Mouse (Mus musculus) heart, adult 2 months (tissue): ENCODE results near the gene Cblc. TPM values are rescaled to one million over a fixed set of nuclear protein-coding genes. Genes with fewer than 3 reads are reported as not detected.

Experiments used
- DNase-seq, 2 experiments: peaks; one replicate each; pipeline ENCODE4 v3.0.0; 2021
- H3K27ac ChIP-seq: fragments of 200-600 bp; 2 replicates; pipeline ENCODE4 v1.8.1; 2022
- H3K27me3 ChIP-seq: fragments of 200-500 bp; 2 replicates; pipeline ENCODE4 v1.6.1; 2012; ENCODE audit warnings: mild to moderate bottlenecking, low read length, inconsistent platforms, mixed read lengths; ENCODE audit not compliant: control insufficient read depth, insufficient read depth
- H3K36me3 ChIP-seq: fragments of 200-500 bp; 2 replicates; pipeline ENCODE4 v1.6.1; 2012; ENCODE audit warnings: low read length, inconsistent platforms; ENCODE audit not compliant: control insufficient read depth, insufficient read depth
- H3K4me1 ChIP-seq: fragments of 200-500 bp; 2 replicates; pipeline ENCODE4 v1.6.1; 2011; ENCODE audit warnings: low read length; ENCODE audit not compliant: control insufficient read depth, insufficient read depth
- H3K4me3 ChIP-seq: fragments of 200-600 bp; 2 replicates; pipeline ENCODE4 v1.8.1; 2022
- H3K79me2 ChIP-seq: fragments of 200-500 bp; replicated peaks from 2 replicates; pipeline ENCODE4 v1.6.1; 2012; ENCODE audit warnings: mild to moderate bottlenecking, inconsistent platforms, low read length, moderate library complexity, mixed read lengths; ENCODE audit not compliant: control insufficient read depth, insufficient read depth
- H3K9ac ChIP-seq: fragments of 200-500 bp; 2 replicates; pipeline ENCODE4 v1.6.1; 2012; ENCODE audit warnings: low read depth, mild to moderate bottlenecking, control low read depth, inconsistent platforms, low read length, mixed read lengths
- CTCF ChIP-seq: fragments of 200-600 bp; IDR thresholded peaks from 2 replicates; pipeline ENCODE4 v1.8.1; 2022; ENCODE audit warnings: antibody characterized with exemption, mild to moderate bottlenecking, moderate library complexity
- EP300 ChIP-seq: fragments of 200-500 bp; IDR thresholded peaks from 2 replicates; pipeline ENCODE4 v1.6.1; 2011; ENCODE audit warnings: low read depth, low read length, control low read depth; ENCODE audit not compliant: insufficient read depth
- POLR2A ChIP-seq: fragments of 200-500 bp; IDR thresholded peaks from 2 replicates; pipeline ENCODE4 v1.6.1; 2011; ENCODE audit warnings: mild to moderate bottlenecking, low read depth, low read length, control low read depth; ENCODE audit not compliant: insufficient read depth
- WGBS: fragments of 180-500 bp; shearing (Covaris S2); methylation state at CpG from one replicate; pipeline ENCODE4 v1.1.7; 2018; 5-methylcytosine and 5-hydroxymethylcytosine counted together
- intact Hi-C: fragments of 180-260 bp; cut with DNase I; formaldehyde crosslinking; loops from one replicate; pipeline ENCODE4 v1.15.1; 2025
- polyA plus RNA-seq: library from polyadenylated mRNA; depleted of rRNA; stranded (reverse); fragments of >200 nt; gene quantifications from 2 replicates; pipeline ENCODE4 v1.2.3, GENCODE M21; 2012
- total RNA-seq, 2 experiments: library from RNA; stranded (reverse); gene quantifications; 2 replicates each; pipeline ENCODE4 v1.2.3; 2021

Cblc gene
- total and polyA plus RNA-seq, 3 experiments, result 0.63 to 1.2 (median 0.77) TPM

DNA sequence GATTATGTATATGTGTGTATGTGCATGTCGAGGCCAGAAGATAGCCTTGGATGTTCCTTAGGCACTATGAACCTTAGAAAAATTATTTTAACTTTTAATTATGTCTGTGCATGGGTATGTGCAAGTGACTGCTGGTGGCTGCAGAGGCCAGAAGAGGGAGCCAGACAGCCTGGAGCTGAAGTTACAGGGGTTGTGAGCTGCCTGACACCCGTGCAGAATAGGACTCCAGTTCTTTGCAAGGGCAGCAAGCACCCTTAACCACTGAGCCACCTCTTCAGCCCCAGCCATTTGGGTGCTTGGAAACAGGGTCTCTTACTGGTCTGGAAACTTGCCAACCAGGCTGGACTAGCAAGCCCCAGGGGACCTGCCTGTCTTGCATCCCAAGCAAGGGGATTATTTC, 41.6 kb downstream of the Cblc start:
- DNase-seq, result peak in 1 of 2 experiments; percentile 37
- Histone ChIP-seq H3K27me3 (no peaks in the 10 kb centered on the region), H3K27ac (peak overlapping the region; percentile 98), H3K4me3 (no peak overlapping the region), H3K36me3 (peaks cover 17% of the 10 kb centered on the region), H3K9ac (no peak overlapping the region), H3K79me2 (no peaks in the 10 kb centered on the region), H3K4me1 (peaks cover 29% of the 10 kb centered on the region)
- TF ChIP-seq POLR2A (0 out of 2 replicates have a peak, but pooled peaks have one; percentile 16), EP300 (no peak), CTCF (peak; percentile 57)
- WGBS, result 72% methylated on average over 2 of the region's 2 CpGs
- intact Hi-C loops, result loop anchor here (2.0 kb wide), 1 partner anchor 14 kb away; no protein-coding TSS in a partner anchor

DNA sequence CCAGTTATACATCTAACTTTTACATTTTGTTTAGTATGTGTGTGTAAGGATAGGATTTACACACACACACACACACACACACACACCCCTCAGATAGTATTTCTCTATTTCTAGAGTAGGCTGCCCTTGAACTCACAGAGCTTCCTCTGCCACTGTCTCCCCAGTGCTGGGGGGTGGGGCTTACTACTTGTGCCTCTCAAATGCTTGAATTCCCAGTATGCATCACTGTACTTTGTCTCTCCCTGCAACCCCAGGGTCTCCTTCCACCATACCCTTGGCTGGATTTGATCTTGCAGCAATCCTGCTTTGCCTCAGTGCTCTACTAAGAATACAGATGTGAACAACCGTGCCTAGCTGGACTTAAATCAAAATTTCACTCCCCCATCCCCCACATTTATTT, 42.5 kb downstream of the Cblc start:
- DNase-seq, result no peak
- H3K4me3 ChIP-seq, result no peak overlapping the region
- 46% methylated on average over 1 of the region's 1 CpGs for WGBS
- no peaks in the 10 kb centered on the region for H3K79me2 ChIP-seq
- TF ChIP-seq EP300 (no peak), POLR2A (no peak), CTCF (no peak)
- intact Hi-C loops, result loop anchor here (2.0 to 5.0 kb wide), 4 partner anchors 15 to 183 kb away; no protein-coding TSS in a partner anchor
- no peak overlapping the region for H3K9ac ChIP-seq
- H3K4me1 ChIP-seq, result peaks cover 28% of the 10 kb centered on the region
- peaks cover 12% of the 10 kb centered on the region for H3K36me3 ChIP-seq
- H3K27ac ChIP-seq, result peak overlapping the region; percentile 98
- H3K27me3 ChIP-seq, result no peaks in the 10 kb centered on the region

DNA sequence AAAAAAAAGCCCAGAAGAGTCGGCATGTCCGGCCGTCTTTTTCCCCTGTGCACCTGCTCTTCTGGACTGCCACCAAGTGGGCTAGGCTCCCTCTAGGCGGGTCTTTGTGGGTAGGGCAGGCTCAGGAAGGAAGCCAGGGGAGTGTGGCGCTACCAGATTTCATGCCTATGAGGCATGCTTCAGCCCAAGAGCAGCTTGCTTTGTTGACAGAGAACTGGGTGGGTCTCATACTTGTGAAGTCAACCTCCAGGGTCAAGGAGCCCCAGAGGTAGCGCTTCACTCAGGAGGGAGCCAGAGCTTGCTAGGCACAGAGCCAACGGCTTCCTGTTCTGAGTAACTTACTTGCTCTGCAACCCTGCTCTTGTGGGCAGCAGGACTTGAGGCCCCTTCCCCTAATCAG, 43.0 kb downstream of the Cblc start:
- H3K4me3 ChIP-seq, result no peak overlapping the region
- H3K27me3 ChIP-seq, result no peaks in the 10 kb centered on the region
- WGBS, result 13% methylated on average over 7 of the region's 7 CpGs
- H3K36me3 ChIP-seq, result peaks cover 12% of the 10 kb centered on the region
- intact Hi-C loops, result loop anchor here (5.0 kb wide), 3 partner anchors 89 to 184 kb away; no protein-coding TSS in a partner anchor
- no peaks in the 10 kb centered on the region for H3K79me2 ChIP-seq
- H3K9ac ChIP-seq, result no peak overlapping the region
- H3K27ac ChIP-seq, result peak overlapping the region; percentile 98
- DNase-seq, result peak; percentile 61 to 71
- H3K4me1 ChIP-seq, result peaks cover 28% of the 10 kb centered on the region
- TF ChIP-seq EP300 (peak; percentile 83; the same call in 1 of the 2 replicates), POLR2A (no peak), CTCF (peak; percentile 26; the same call in 1 of the 2 replicates)

DNA sequence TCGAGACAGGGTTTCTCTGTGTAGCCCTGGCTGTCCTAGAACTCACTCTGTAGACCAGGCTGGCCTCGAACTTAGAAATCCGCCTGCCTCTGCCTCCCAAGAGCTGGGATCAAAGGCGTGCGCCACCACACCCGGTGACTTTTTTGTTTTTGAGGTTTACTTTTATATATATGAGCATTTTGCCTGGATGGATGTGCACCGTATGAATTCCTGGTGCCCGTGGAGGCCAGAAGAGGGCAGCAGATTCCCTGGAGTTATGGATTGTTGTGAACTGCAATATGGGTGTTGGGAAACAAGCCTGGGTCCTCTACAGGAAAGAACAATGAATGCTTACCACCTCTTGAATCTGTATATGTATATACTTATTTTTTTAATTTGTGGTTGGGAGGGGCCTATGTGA, 44.0 kb downstream of the Cblc start:
- peak in 1 of 2 experiments; percentile 48 for DNase-seq
- Histone ChIP-seq H3K27me3 (no peaks in the 10 kb centered on the region), H3K4me3 (no peak overlapping the region), H3K9ac (no peak overlapping the region), H3K27ac (peak overlapping the region; percentile 98), H3K4me1 (peaks cover 29% of the 10 kb centered on the region), H3K79me2 (no peaks in the 10 kb centered on the region), H3K36me3 (peaks cover 12% of the 10 kb centered on the region)
- TF ChIP-seq CTCF (peak; percentile 75), POLR2A (no peak)
- WGBS, result 79% methylated on average over 8 of the region's 8 CpGs
- intact Hi-C loops, result loop anchor here (5.0 kb wide), 3 partner anchors 90 to 185 kb away; no protein-coding TSS in a partner anchor

DNA sequence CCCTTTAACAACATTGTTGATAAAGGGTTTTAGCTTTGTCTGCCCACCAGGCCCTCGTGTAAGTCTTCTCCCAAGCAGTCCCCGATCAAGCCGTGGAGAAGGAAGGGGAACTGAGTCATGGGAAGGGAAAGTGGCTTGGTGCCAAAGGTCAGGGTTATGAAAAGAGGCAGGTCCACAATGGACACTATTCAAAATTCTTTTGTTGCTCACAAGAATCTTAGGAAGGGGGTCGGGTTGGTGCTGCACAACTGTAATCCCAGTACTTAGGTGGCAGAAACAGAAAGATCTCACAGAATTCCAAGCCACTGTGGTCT, 45.6 kb downstream of the Cblc start:
- Histone ChIP-seq H3K9ac (peak overlapping the region; percentile 48; the same call in 1 of the 2 replicates), H3K27ac (peak overlapping the region; percentile 94), H3K36me3 (peaks cover 7% of the 10 kb centered on the region), H3K4me1 (peaks cover 24% of the 10 kb centered on the region), H3K4me3 (no peak overlapping the region), H3K79me2 (no peaks in the 10 kb centered on the region), H3K27me3 (no peaks in the 10 kb centered on the region)
- no peak for DNase-seq
- WGBS, result 20% methylated on average over 4 of the region's 4 CpGs
- intact Hi-C loops, result loop anchor here (5.0 kb wide), 3 partner anchors 91 to 186 kb away; no protein-coding TSS in a partner anchor
- no peak for TF ChIP-seq POLR2A
- no peak for TF ChIP-seq CTCF
- no peak for TF ChIP-seq EP300

DNA sequence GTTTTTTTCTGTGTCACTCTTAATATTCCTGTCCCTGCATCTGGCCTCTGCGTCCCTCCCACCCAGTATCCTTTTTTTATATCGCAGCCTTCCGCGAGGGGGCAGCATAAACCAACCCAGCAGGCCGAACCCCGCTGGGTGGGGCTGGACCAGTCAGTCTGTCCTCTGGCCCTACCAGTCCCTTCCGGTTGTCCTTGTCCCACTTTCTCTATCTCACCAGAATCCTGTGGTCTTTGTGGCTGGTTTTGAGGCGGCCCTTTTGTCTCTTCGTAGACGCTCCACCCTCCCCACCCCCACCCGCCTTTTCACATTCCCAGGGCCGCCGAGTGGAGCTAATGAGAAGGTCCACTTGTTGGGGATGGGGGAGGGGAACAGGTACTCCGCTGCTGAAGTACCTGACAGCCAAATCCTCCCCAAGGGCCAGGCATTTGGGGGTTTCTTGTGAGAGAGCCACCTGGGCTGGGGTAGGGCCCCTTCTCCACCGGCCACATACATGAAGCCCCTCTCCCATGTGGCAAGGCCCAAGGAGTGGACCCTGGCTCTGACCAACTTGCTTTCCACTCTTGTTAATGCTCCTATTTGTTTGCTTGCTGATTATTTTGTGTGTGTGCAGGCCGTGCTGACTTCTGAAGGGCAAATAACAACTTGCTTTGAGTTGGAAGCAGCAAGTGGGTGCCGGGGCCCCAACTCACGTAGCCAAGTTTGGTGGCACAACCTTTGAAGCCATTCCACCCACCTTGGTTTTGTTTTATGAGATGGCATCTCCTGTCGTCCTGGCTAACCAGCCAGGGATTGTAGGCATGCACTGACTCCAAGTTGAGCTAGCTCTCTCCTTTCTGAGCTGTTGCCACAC, 46.2 kb downstream of the Cblc start, which contains the start of gene Nectin2:
Gene Nectin2 (minus strand): TSS at position 267 of the 853 bp plus-strand sequence.
- intact Hi-C loops, result loop anchor here (1.0 to 5.0 kb wide), 5 partner anchors 33 to 187 kb away; no protein-coding TSS in a partner anchor
- peaks cover 26% of the 10 kb centered on the region for H3K4me1 ChIP-seq
- WGBS, result 14% methylated on average over 19 of the region's 19 CpGs

More for the DNA sequence above, 46.2 kb downstream of the Cblc start, which contains the start of gene Nectin2:
- Histone ChIP-seq H3K4me3 (peak within 1 kb of the TSS; percentile 78), H3K36me3 (peaks cover 7% of the 10 kb centered on the region), H3K9ac (peak within 1 kb of the TSS; percentile 85), H3K27ac (peak within 1 kb of the TSS; percentile 94), H3K79me2 (no peaks in the 10 kb centered on the region), H3K27me3 (no peaks in the 10 kb centered on the region)
- TF ChIP-seq EP300 (peak; percentile 71; the same call in 1 of the 2 replicates), POLR2A (peak; percentile 2; the same call in 1 of the 2 replicates), CTCF (peak; percentile 81)
- peak; percentile 91 to 93 for DNase-seq
